Mouse (Mus musculus): ENCODE data around the gene Jsrp1. TPM values are rescaled to one million over a fixed set of nuclear protein-coding genes. Genes with fewer than 3 reads are reported as not detected.

Jsrp1 gene
- total RNA-seq (2014; fragmentation: Nextera tagmentation) (not detected in 2 replicates), total RNA-seq (2017) (not detected in 2 replicates), polyA plus RNA-seq (2012) (0.07 and 0.09 TPM in 2 replicates)

DNA sequence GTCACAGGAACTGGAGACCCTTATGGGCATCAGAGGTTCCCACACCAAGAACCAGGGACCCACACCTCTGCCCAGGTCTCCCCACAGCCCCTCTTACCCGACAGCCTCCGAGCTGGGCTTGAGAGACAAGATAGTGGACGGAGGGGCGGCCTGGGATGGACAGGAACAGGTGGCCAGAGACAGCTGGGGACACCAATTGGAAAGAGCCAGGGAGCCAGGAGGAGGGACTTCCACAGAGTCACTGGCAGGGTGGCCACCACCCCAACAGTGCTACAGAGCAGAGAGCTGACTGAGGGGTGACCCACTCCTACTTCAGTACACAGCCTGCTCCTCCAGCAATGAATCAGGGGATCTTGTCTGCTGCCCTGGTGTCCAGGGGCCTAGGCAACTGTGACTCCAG is at the start of gene Jsrp1:
Gene Jsrp1, minus strand, starts transcription at position 133 of the 400 bp plus-strand sequence.
- ATAC-seq (ENCODE audit: extremely low read depth, insufficient number of reproducible peaks, low FRiP score, poor library complexity, severe bottlenecking), result no peak
- TF ChIP-seq CTCF (IDR thresholded peaks at IDR 0.05; ENCODE audit: low read depth, low read length), result no peak
- TF ChIP-seq POLR2AphosphoS5 (IDR thresholded peaks at IDR 0.05; ENCODE audit: insufficient replicate concordance, low read depth, low read length), result no peak
- no peak for TF ChIP-seq GATA1 (IDR thresholded peaks at IDR 0.05; ENCODE audit: borderline replicate concordance, low read length)
- TF ChIP-seq GATA2 (IDR thresholded peaks at IDR 0.05; ENCODE audit: borderline replicate concordance, low read depth, low read length), result no peak
- TF ChIP-seq TAL1 (conservative IDR thresholded peaks at IDR 0.05; ENCODE audit: low read depth, low read length), result no peak
- peaks cover 24% of the 10 kb centered on the region for H3K4me1 ChIP-seq (ENCODE audit: insufficient read depth, low read depth, low read length)
- H3K9me3 ChIP-seq (replicated peaks), result peaks cover 11% of the 10 kb centered on the region
- H3K27me3 ChIP-seq (ENCODE audit: insufficient read depth, low read length), result peaks cover 36% of the 10 kb centered on the region
- no peak within 1 kb of the TSS for H3K4me3 ChIP-seq (ENCODE audit: low read depth, low read length)
- DNase-seq (ENCODE audit: low spot score), result no peak
- H3K36me3 ChIP-seq (replicated peaks), result peaks cover 1% of the 10 kb centered on the region

DNA sequence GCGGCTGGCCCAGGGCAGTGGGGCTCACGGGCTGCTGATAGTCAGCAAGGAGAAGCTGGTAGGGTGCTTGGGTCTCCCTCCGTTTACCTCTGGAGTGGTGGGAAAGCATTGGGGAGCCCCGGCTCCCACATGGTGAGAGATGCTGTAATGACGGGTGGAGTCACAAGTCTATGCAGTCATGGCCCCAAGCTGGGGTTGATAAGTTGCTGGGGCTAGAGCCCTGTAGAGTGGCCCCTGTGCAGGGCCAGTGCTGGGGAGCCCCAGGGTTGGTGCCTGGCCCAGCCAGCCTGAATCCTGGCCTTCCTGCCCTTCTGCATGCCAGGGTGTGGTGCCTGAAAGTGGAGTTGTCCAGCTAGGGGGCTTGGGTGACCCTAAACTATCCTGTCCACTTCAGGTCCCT is 49.0 kb upstream of the Jsrp1 start:
- Histone ChIP-seq H3K27me3 (ENCODE audit: insufficient read depth, low read length) (no peaks in the 10 kb centered on the region), H3K4me1 (ENCODE audit: insufficient read depth, low read depth, low read length) (peaks cover 79% of the 10 kb centered on the region), H3K4me3 (ENCODE audit: low read depth, low read length) (no peak overlapping the region; the same call in 1 of the 2 replicates), H3K9me3 (replicated peaks) (no peaks in the 10 kb centered on the region), H3K36me3 (replicated peaks) (peaks cover 92% of the 10 kb centered on the region)
- TF ChIP-seq POLR2AphosphoS5 (IDR thresholded peaks at IDR 0.05; ENCODE audit: insufficient replicate concordance, low read depth, low read length), result no peak
- TF ChIP-seq CTCF (IDR thresholded peaks at IDR 0.05; ENCODE audit: low read depth, low read length), result no peak
- TF ChIP-seq GATA1 (IDR thresholded peaks at IDR 0.05; ENCODE audit: borderline replicate concordance, low read length), result no peak
- no peak for TF ChIP-seq TAL1 (conservative IDR thresholded peaks at IDR 0.05; ENCODE audit: low read depth, low read length)
- no peak for TF ChIP-seq GATA2 (IDR thresholded peaks at IDR 0.05; ENCODE audit: borderline replicate concordance, low read depth, low read length)
- ATAC-seq (ENCODE audit: extremely low read depth, insufficient number of reproducible peaks, low FRiP score, poor library complexity, severe bottlenecking) (no peak), DNase-seq (ENCODE audit: low spot score) (no peak)

DNA sequence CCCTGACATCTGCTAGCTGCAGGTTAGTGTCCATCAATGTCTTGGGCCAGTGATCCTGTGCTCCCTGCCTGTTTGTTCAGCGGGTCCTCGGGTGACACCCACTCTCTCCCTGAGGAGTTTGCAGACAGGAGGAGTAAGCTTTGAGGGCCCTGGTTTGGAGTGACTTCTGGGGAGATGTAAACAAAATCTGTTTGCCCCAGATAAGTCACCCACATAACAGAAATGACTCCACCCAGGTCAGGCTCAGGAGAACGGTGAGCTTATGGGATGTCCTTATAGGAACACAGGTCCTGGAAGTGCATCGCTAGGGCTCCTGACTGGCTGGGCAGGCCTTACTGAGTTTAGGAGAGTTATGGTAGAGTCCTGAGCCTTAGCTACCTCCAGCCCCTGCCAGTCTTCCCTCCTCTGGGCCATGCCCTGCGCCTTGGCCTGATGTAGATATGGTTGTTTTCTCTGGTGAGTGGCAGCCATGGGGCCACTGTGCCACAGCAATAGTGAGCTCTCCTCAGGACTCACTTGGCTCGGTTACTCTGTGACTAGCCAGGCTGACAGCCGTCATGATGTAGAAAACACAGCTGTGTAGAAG is 45.1 kb upstream of the Jsrp1 start:
- Histone ChIP-seq H3K4me3 (ENCODE audit: low read depth, low read length) (peak overlapping the region; percentile 80; the same call in 1 of the 2 replicates), H3K27me3 (ENCODE audit: insufficient read depth, low read length) (no peaks in the 10 kb centered on the region), H3K4me1 (ENCODE audit: insufficient read depth, low read depth, low read length) (peaks cover 91% of the 10 kb centered on the region), H3K9me3 (replicated peaks) (no peaks in the 10 kb centered on the region), H3K36me3 (replicated peaks) (peaks cover 69% of the 10 kb centered on the region)
- ATAC-seq (ENCODE audit: extremely low read depth, insufficient number of reproducible peaks, low FRiP score, poor library complexity, severe bottlenecking) (peak; percentile 51), DNase-seq (ENCODE audit: low spot score) (peak; percentile 68)
- TF ChIP-seq GATA1 (IDR thresholded peaks at IDR 0.05; ENCODE audit: borderline replicate concordance, low read length) (no peak), TAL1 (conservative IDR thresholded peaks at IDR 0.05; ENCODE audit: low read depth, low read length) (peak; percentile 60)

DNA sequence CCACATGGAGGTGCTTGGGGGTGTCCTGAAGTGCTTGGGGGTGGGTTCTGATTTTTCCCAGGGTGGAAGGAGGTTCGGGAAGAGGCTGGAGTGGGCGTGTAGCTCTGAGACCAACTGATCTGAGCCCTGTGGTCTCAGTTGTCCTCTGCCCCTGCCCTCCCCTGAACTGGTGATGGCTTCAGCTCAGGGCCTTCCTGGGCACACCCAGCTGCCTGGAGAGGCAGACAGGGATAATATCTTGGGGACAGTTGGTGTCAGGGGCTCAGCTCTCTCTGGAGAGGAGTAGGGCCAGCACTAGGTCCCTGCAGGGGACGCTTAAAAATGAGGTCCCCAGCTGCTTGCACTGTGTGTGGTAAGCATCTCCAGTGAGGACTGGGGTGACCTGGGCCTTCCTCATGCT is 44.5 kb upstream of the Jsrp1 start:
- ATAC-seq (ENCODE audit: extremely low read depth, insufficient number of reproducible peaks, low FRiP score, poor library complexity, severe bottlenecking) (no peak), DNase-seq (ENCODE audit: low spot score) (peak; percentile 39)
- Histone ChIP-seq H3K9me3 (replicated peaks) (no peaks in the 10 kb centered on the region), H3K4me3 (ENCODE audit: low read depth, low read length) (peak overlapping the region; percentile 80; the same call in 1 of the 2 replicates), H3K4me1 (ENCODE audit: insufficient read depth, low read depth, low read length) (peaks cover 92% of the 10 kb centered on the region), H3K36me3 (replicated peaks) (peaks cover 69% of the 10 kb centered on the region), H3K27me3 (ENCODE audit: insufficient read depth, low read length) (no peaks in the 10 kb centered on the region)
- TF ChIP-seq TAL1 (conservative IDR thresholded peaks at IDR 0.05; ENCODE audit: low read depth, low read length) (no peak), POLR2AphosphoS5 (IDR thresholded peaks at IDR 0.05; ENCODE audit: insufficient replicate concordance, low read depth, low read length) (no peak), GATA2 (IDR thresholded peaks at IDR 0.05; ENCODE audit: borderline replicate concordance, low read depth, low read length) (no peak), CTCF (IDR thresholded peaks at IDR 0.05; ENCODE audit: low read depth, low read length) (no peak), GATA1 (IDR thresholded peaks at IDR 0.05; ENCODE audit: borderline replicate concordance, low read length) (no peak)

DNA sequence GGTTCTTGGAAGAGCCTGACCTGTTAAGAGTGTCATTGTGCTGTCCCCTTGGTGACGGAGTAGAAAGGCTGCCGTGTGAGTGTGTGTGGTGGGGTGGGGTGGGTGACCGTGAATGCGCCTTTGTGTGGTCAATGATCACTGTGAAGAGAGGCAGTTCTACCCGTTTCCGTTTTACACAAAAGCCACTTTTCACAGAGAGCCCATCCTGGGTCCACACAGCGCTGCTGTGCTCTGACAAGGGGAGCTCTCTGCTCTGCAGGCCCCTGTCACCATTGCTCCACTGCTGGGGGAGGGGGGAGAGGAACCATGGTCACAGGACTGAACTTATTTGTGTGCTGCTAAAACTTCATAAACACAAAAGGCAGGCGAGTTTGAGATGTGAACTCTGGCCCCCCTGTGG is 44.1 kb upstream of the Jsrp1 start:
- H3K36me3 ChIP-seq (replicated peaks), result peaks cover 69% of the 10 kb centered on the region
- ATAC-seq (ENCODE audit: extremely low read depth, insufficient number of reproducible peaks, low FRiP score, poor library complexity, severe bottlenecking) (no peak), DNase-seq (ENCODE audit: low spot score) (peak; percentile 28)
- H3K4me1 ChIP-seq (ENCODE audit: insufficient read depth, low read depth, low read length), result peaks cover 90% of the 10 kb centered on the region
- no peaks in the 10 kb centered on the region for H3K27me3 ChIP-seq (ENCODE audit: insufficient read depth, low read length)
- H3K9me3 ChIP-seq (replicated peaks), result no peaks in the 10 kb centered on the region
- TF ChIP-seq GATA1 (IDR thresholded peaks at IDR 0.05; ENCODE audit: borderline replicate concordance, low read length), result no peak
- no peak for TF ChIP-seq POLR2AphosphoS5 (IDR thresholded peaks at IDR 0.05; ENCODE audit: insufficient replicate concordance, low read depth, low read length)
- no peak for TF ChIP-seq GATA2 (IDR thresholded peaks at IDR 0.05; ENCODE audit: borderline replicate concordance, low read depth, low read length)
- TF ChIP-seq CTCF (IDR thresholded peaks at IDR 0.05; ENCODE audit: low read depth, low read length), result no peak
- no peak for TF ChIP-seq TAL1 (conservative IDR thresholded peaks at IDR 0.05; ENCODE audit: low read depth, low read length)
- peak overlapping the region; percentile 80; the same call in 1 of the 2 replicates for H3K4me3 ChIP-seq (ENCODE audit: low read depth, low read length)

DNA sequence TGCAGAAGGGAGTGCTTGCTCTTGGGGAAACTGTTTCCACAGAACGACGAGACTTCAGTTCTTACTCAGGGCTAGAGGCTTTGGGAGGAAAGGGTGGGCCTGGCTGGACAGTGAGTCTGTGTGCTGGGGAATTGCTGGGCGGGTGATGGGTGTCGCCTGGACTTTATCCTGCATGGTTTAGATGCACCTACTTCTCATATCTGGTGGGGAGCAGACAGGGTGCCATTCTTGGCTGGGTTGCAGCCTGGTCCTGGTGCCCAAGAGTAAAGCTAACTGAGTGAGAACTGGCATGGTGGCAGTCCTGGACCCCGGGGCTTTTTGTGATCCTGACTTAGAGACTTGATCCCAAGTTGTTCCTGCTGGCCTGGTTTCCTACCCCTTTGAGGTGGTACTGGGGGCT is 43.6 kb upstream of the Jsrp1 start:
- Histone ChIP-seq H3K9me3 (replicated peaks) (no peaks in the 10 kb centered on the region), H3K36me3 (replicated peaks) (peaks cover 69% of the 10 kb centered on the region), H3K4me3 (ENCODE audit: low read depth, low read length) (peak overlapping the region; percentile 80; the same call in 1 of the 2 replicates), H3K27me3 (ENCODE audit: insufficient read depth, low read length) (no peaks in the 10 kb centered on the region), H3K4me1 (ENCODE audit: insufficient read depth, low read depth, low read length) (peaks cover 90% of the 10 kb centered on the region)
- ATAC-seq (ENCODE audit: extremely low read depth, insufficient number of reproducible peaks, low FRiP score, poor library complexity, severe bottlenecking) (no peak), DNase-seq (ENCODE audit: low spot score) (no peak)
- TF ChIP-seq GATA2 (IDR thresholded peaks at IDR 0.05; ENCODE audit: borderline replicate concordance, low read depth, low read length) (no peak), CTCF (IDR thresholded peaks at IDR 0.05; ENCODE audit: low read depth, low read length) (no peak), POLR2AphosphoS5 (IDR thresholded peaks at IDR 0.05; ENCODE audit: insufficient replicate concordance, low read depth, low read length) (no peak)

Measured in G1E (cell line).